Mouse (Mus musculus): ENCODE data around the gene Heyl.

DNA sequence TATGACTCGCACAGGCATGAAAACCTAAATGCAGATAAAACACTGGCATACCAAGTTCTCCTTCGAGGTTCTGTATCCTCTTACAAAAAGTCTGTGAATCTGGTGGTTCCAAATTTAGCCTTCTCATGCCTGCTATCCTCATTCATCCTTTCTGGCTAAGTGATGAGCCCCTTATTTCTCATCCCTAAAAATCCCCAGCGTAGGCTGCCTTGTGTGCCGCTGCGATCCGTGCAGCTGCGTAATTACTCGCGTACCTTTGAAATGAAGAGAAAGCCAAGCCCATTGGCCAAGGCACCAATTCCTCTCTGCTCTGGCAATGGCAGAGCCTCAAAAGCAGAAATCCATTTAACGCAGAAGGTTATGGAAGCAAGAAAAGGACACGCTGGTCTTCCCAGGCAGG is 39.6 kb upstream of the Heyl start:
- no peak for TF ChIP-seq CTCF (IDR thresholded peaks at IDR 0.05; ENCODE audit: low read depth)
- TF ChIP-seq EP300 (optimal IDR thresholded peaks at IDR 0.05) = no peak
